Mouse (Mus musculus): ENCODE results near the gene Gm20538.

Gm20538 gene

DNA sequence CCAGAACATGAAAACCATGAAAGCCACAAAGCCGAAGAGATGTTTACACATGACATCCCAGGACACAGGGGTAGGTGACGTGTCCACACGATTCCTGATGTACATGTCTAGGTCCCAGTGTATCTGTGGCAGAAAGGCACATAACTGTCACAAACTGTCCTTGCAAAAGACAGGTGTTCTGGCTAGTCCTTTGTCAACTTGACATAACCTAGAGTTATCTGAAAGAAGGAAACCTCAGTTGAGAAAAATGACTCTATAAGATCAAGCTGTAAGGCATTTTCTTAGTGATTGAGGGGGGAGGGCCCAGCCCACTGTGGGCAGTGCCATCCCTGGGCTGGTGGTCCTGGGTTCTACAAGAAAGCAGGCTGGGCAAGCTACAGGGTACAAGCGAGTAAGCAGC is at the start of gene Gm20538:
Gene Gm20538 (minus strand): TSS at position 101 of the 400 bp plus-strand sequence.
- CTCF ChIA-PET = no interaction called here
- POLR2A ChIA-PET = interaction anchor here in 1 of 4 experiments (0.7 kb wide), 1 partner anchor 87 kb away, joined by 3 read pairs; no protein-coding TSS in a partner anchor

DNA sequence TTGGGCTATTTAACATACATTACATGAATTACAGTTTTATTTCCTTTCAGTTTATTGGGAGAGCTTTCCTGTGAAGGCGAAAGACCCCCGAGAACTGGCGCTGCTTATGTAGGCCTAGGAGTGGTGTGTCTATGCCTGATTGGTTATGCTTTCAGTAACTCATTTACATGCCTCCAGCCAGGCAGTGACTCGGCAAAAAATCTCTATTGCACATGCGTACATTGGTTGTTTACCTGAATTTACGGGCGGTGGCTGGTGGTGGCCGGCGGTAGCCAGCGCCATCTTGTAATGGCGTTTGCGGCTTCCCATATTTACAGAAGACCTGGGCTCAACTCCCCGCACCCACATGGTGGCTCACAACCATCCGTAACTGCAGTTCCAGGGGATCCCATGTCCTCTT is 41.5 kb upstream of the Gm20538 start:
- CTCF ChIA-PET = interaction anchor here in 1 of 4 experiments (0.6 kb wide), 1 partner anchor 8 kb away, joined by 3 read pairs; no protein-coding TSS in a partner anchor
- POLR2A ChIA-PET = no interaction called here

DNA sequence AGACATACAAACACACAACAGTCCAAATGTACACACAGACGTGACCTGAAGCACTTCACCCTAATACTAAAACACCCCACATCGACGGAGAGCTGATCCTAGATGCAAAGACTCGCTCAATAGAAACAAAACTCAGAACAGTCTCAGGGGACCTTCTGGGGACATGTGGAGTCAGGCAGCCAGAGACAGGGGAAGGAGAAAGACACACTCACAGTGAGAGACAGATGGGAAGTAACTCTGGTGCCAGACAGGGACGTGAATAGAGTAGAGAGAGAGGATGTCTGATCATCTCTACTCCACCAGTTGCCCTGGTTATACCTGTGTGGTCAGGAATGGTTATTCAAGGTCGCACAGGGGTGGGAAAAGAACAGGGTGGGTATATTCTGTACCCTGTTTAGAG is 39.0 kb upstream of the Gm20538 start:
- CTCF ChIA-PET = interaction anchor here in 1 of 4 experiments (0.6 kb wide), 1 partner anchor 253 kb away, joined by 3 read pairs; no protein-coding TSS in a partner anchor
- POLR2A ChIA-PET = no interaction called here

DNA sequence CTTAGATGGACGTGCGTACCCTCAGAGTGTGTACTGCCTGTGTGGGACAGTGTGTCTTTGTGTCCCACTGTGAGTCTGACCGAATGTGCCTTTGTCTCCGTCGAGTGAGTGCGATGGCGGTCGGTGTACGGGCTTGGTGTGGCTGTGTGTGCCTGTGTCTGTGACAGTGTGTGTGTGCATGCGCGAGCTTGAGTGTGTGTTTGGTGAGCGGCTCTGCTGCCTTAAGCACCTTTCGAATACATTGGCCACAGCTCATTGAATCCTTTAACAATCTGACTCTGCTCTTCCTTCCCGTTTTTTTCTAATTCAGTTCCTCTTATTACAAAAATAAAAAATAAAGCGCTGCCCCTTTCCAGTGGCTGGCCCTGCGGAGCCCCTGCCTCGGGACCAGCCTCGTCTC is 38.4 kb upstream of the Gm20538 start:
- CTCF ChIA-PET = interaction anchor here in 1 of 4 experiments (0.6 kb wide), 1 partner anchor 252 kb away, joined by 3 read pairs; no protein-coding TSS in a partner anchor
- POLR2A ChIA-PET = no interaction called here

DNA sequence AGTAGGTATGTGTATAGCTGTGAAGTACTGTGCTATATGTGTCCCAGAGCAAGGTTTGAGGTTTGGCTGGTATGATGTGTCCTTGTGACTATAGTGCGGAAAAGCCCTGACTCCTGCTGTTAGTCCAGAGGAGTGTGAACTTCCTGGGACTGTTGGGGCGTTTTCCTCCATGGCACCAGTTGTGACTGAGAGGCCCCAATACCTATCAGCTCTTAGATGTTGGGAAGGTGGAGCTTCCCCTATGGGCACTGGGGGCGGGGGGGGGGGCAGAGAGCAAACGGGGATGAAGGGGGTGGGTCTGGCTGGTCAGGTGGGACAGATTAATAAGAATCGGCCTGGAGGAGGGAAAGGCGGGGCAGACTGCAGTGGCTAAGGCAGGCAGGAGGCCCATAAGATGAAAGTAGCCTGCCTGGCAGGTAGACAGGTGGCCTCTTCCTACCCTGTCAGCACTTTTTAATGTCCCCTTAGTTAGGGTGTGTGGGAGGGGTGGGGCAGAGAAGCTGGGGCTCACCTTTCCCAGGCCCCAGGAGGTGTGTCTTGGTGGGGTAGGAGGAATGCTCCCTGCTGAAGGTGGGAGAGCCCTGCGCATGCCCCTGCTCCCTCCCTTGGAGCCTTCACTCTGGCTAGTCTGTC is 37.1 kb upstream of the Gm20538 start:
- POLR2A ChIA-PET = interaction anchor here in 1 of 4 experiments (0.5 to 0.7 kb wide), 3 partner anchors 127 to 1950 kb away, joined by 3 to 5 read pairs (median 4); no protein-coding TSS in a partner anchor
- CTCF ChIA-PET = interaction anchor here in 1 of 4 experiments (2.3 kb wide), 1 partner anchor 305 kb away, joined by 8 read pairs; no protein-coding TSS in a partner anchor

DNA sequence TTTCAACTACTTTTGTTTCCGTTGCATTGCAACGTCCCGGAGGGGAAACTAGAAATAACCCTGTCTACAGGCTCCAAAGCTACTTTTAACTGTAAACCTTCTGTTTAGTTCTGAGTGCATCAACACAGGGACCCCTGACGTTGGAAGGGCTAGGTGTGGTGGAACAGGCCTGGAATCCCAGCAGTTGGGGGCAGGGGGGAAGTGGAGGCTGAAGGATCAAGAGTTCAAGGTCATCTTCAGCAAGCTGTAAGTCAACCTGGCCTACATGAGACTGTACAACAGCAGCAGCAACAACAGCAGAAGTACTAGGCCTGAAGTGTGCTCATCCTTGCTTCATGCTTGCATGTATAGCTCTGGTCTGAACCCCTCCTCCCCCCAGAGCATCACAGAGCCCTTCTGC is 35.4 kb upstream of the Gm20538 start:
- CTCF ChIA-PET = interaction anchor here in 3 of 4 experiments (0.5 to 2.3 kb wide), 9 partner anchors 152 to 1983 kb away, joined by 3 to 8 read pairs (median 3); no protein-coding TSS in a partner anchor
- POLR2A ChIA-PET = interaction anchor here in 1 of 4 experiments (1.1 to 1.6 kb wide), 2 partner anchors 132 to 307 kb away, joined by 4 read pairs; no protein-coding TSS in a partner anchor

DNA sequence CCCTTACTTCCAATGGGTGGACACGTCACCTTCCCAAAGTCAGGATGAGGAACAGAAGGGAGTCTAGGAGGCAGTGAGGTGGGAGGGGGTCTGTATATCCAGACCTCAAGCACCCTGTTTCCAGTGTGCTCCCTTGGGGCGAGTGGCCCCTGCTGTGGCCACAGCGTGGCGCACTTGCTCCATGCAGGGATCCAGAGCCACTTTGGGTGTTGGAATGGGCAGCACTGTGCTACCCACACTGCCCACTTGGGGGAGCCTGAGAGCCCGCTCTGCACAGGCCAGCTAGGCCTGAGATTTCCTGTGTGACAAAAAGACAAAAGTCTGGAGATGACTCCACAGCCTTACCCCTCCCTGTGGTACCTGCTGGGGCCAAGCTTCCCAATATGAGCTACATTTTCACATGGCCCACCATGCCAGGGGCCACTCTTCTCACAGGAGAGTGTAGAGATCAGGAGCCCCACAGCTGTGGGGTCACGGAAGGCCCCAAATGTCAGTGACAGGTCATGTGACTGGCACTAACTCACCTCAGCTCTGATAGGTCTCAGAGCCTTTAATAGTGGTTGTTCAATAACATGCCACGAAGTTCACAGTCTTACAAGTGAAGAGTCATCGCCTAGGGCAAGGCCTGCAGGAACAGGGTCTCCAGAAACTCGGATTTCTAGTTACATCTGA is 30.1 kb upstream of the Gm20538 start:
- CTCF ChIA-PET = interaction anchor here (0.6 to 9.4 kb wide), 57 partner anchors 10 to 578 kb away, joined by 3 to 73 read pairs (median 4); partner anchors contain the start of genes Hif1an (in 3 of the 4) and Pax2 (in 2 of the 4)
- POLR2A ChIA-PET = interaction anchor here in 2 of 4 experiments (0.8 to 1.7 kb wide), 5 partner anchors 20 to 449 kb away, joined by 3 to 5 read pairs (median 3); partner anchors contain the start of gene Hif1an (in 2 of the 2)

DNA sequence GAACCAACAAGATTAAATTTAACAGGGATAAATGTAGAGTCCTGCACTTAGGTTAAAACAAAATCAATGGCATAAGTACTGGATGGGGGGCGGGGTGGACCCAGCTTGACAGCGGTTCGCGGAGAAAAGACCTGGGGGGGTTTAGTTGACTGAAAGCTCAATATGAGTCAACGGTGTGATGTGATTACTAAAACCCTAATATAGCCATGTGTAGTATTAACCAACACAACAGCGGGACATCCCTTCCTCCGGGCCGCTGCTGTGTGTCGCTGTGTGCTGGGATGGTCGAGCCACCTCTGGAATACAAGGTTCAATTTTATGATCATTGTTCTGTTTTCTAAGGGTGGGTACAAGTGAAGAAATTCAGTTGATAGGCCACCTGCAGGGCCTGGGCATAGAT is 29.5 kb upstream of the Gm20538 start:
- ChIA-PET POLR2A (interaction anchor here (0.7 to 1.7 kb wide), 9 partner anchors 9 to 268 kb away, joined by 3 to 12 read pairs (median 4); partner anchors contain the start of gene Hif1an (in 3 of the 4)), CTCF (interaction anchor here (0.6 to 9.4 kb wide), 42 partner anchors 14 to 828 kb away, joined by 3 to 73 read pairs (median 5); partner anchors contain the start of genes Hif1an (in 3 of the 4) and Pax2 (in 1 of the 4))

DNA sequence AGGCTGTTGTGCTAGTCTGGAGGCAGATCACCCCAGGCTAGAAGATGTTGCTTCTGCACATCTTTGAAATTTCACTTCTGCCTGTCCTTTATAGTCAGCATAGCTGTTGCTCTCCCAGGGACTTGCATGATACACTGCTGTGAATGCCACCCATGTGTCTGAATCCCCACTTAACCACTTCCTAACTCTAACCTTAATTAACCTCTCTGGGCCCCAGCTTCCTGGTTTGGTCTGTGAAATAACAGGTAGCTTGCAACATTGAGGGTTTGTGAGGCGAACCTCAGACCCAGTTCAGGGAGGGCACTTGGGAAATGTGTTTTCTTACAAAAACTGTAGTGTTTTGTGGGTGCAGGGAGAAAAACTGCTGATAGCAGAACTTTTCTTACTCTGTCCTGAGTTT is 25.4 kb upstream of the Gm20538 start:
- ChIA-PET POLR2A (interaction anchor here in 1 of 4 experiments (1.6 to 3.2 kb wide), 2 partner anchors 15 to 450 kb away, joined by 4 to 19 read pairs; partner anchors contain the start of gene Hif1an), CTCF (interaction anchor here in 3 of 4 experiments (0.6 to 9.4 kb wide), 4 partner anchors 91 to 822 kb away, joined by 4 to 73 read pairs (median 6); partner anchors contain the start of gene Pax2 (in 1 of the 3))

DNA sequence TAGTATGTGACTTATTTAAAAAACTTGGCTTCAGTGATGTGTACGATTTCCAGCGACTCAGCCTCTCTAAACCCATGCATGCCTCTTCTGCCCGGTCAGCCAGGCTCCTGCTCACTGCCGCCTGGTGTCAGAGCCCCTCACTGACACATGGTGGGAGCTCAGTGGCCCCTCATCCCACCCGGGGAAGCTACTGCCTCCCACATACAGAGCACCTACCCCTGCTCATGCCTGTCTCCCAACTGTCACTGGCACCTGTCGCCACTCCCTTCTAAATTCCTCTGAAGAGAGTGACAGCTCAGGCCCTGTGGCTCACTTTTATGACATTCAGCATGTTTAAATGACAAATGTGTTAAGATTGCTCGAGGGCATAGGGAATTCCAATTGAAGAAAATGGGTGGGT is 23.6 kb upstream of the Gm20538 start:
- ChIA-PET POLR2A (interaction anchor here in 3 of 4 experiments (0.5 to 3.2 kb wide), 10 partner anchors 10 to 1752 kb away, joined by 3 to 19 read pairs (median 3); partner anchors contain the start of genes Hif1an (in 2 of the 3), Fbxl15 (in 1 of the 3) and Ndufb8 (in 1 of the 3)), CTCF (interaction anchor here (0.8 to 1.4 kb wide), 5 partner anchors 11 to 32 kb away, joined by 3 to 4 read pairs (median 3); partner anchors contain the start of genes Hif1an (in 2 of the 4) and Ndufb8 (in 1 of the 4))

DNA sequence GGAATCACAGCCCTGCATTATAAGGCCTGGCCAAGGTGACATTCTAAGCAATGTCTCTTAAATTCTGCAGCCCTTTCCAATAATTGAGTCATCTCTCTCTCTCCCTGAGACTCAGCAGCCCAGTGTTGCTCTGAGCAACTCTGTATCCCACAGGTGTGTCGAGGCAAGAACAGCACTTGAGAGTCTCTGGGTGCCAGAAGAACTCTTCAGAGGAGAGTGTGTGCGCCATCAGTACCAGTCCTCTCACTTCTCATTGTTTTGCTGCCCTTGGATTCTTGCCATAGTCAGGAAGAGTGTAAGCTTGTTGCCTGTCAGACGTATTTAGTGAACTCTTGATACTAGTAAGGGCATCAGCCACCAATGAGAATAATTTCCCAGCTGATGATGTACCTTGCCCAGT is 15.1 kb upstream of the Gm20538 start:
- CTCF ChIA-PET = interaction anchor here in 2 of 4 experiments (0.7 to 1.7 kb wide), 3 partner anchors 14 to 23 kb away, joined by 3 to 5 read pairs (median 4); no protein-coding TSS in a partner anchor
- POLR2A ChIA-PET = interaction anchor here in 2 of 4 experiments (0.6 to 1.4 kb wide), 6 partner anchors 10 to 490 kb away, joined by 3 to 4 read pairs (median 3); no protein-coding TSS in a partner anchor

DNA sequence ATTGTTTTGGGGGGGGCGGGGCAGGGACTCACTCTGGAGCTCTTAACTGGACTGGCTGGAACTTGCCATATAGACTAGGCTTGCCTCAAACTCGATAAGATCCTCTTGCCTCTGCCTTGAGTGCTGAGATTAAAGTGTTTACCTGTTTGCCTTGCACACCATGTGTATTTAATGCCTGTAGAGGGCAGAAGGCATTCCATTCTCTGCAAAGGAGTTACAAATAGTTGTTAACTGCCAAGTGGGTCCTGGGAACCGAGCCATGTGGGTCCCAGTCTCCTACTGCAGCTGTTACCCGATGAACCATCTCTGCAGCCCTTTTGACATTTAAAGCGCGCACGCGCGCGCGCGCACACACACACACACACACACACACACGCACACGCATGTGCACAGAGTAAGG is 11.4 kb upstream of the Gm20538 start:
- ChIA-PET CTCF (interaction anchor here in 2 of 4 experiments (0.6 to 2.1 kb wide), 4 partner anchors 9 to 997 kb away, joined by 3 to 10 read pairs (median 4); partner anchors contain the start of gene Ndufb8 (in 1 of the 2)), POLR2A (interaction anchor here in 2 of 4 experiments (0.6 to 3.2 kb wide), 10 partner anchors 9 to 747 kb away, joined by 3 to 25 read pairs (median 3); no protein-coding TSS in a partner anchor)

DNA sequence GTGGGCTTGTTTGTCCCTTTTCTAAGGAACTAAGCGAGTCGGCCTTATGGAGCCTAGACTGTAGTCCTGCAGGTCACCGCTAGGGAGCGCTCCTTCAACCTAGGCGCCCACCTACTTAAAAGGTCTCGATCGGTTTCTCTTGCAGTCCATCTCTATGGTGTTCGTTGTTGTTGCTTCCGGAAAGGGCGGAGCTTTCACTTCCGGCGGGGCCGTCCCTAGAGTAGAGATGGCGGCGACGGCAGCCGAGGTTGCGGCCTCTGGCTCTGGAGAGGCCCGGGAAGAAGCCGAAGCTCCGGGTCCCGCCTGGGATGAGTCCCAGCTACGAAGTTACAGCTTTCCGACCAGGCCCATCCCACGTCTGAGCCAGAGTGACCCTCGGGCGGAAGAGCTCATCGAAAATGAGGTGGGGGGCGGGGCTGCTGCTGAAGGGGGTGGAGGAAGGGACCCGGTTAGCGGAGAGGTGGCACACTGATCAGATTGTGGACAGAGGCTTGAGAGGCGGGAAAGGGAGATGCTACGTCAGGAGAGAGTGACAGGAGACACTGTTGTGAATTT is 10.1 kb upstream of the Gm20538 start, which contains the start of gene Hif1an:
Gene Hif1an (plus strand): TSS at position 199 of the 555 bp plus-strand sequence.
- CTCF ChIA-PET = interaction anchor here (0.5 to 2.1 kb wide), 46 partner anchors 8 to 1941 kb away, joined by 3 to 13 read pairs (median 3); partner anchors contain the start of genes Sec31b (in 3 of the 4), Kazald1 (in 1 of the 4), Ndufb8 (in 1 of the 4) and Slf2 (in 1 of the 4)
- POLR2A ChIA-PET = interaction anchor here (0.5 to 3.2 kb wide), 52 partner anchors 8 to 888 kb away, joined by 3 to 25 read pairs (median 4); partner anchors contain the start of genes Sec31b (in 3 of the 4), Scd1 (in 2 of the 4), Bloc1s2 (in 1 of the 4) and Kazald1 (in 1 of the 4)

DNA sequence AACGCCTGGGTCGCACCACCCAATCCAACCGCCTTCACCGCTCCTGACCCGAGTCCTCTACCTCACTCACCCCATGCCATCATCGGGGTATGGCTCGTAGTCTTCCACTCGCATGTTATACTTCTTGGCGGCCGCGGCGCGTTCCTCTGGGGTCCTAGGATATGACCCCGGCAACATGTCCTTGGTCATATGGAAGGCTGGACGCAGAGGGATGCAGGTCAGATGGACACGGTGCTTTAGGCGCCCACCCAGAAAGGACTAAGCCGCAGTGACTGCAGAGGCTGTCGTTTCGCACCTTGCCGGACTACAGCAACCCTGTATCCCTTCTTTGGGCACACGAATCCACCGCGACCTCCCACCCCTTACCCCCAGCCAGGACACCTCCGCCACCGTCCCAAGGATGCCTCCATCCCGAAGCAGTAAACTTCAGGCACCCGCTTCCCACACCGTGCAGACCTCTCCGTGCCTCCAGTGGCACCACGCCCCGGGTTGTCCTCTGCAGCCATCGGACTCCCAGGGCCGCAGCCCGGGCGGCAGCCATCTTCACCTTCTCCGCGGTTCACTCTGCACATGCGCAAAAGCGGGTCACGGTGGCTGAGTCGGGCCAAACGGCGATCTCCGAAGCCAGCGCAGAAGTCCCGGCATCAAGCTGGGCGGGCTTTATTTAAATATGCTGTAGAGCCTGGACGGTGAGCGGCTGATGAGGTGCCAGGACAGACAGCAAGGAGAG is 2.4 kb upstream of the Gm20538 start, which contains the start of gene Ndufb8:
Gene Ndufb8 (minus strand): TSS at position 580 of the 730 bp plus-strand sequence.
- CTCF ChIA-PET = interaction anchor here (0.5 to 1.8 kb wide), 12 partner anchors 8 to 1441 kb away, joined by 3 to 12 read pairs (median 4); partner anchors contain the start of genes Hif1an (in 1 of the 4) and Sec31b (in 1 of the 4)
- POLR2A ChIA-PET = interaction anchor here (0.5 to 1.4 kb wide), 22 partner anchors 7 to 615 kb away, joined by 3 to 9 read pairs (median 4); partner anchors contain the start of genes Hif1an (in 2 of the 4), Sec31b (in 2 of the 4), Kazald1 (in 1 of the 4) and Sfxn3 (in 1 of the 4)

DNA sequence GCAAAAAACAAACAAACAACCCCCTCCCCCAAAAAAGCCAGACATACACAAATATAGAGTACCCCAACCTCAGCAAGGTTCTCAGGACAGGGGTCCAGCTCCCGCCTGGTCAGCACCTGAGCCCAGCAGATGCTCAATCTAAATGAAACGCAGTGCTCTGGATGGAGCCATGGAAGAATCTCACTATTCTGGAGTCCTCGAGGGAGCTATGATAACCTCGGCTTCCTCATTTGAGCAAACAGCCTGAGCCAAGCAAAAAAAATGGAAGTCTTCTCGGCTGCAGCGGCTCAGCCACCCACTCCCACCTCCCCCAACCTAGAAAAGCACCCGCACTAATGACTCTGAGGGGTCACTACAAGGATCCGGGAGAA is 1.8 kb upstream of the Gm20538 start:
- ChIA-PET CTCF (interaction anchor here in 2 of 4 experiments (1.5 to 1.8 kb wide), 2 partner anchors 9 to 10 kb away, joined by 4 to 12 read pairs; partner anchors contain the start of gene Hif1an (in 1 of the 2)), POLR2A (interaction anchor here (0.5 to 1.4 kb wide), 7 partner anchors 8 to 493 kb away, joined by 3 to 6 read pairs (median 3); partner anchors contain the start of genes Hif1an (in 2 of the 4), Sec31b (in 1 of the 4) and Sfxn3 (in 1 of the 4))

DNA sequence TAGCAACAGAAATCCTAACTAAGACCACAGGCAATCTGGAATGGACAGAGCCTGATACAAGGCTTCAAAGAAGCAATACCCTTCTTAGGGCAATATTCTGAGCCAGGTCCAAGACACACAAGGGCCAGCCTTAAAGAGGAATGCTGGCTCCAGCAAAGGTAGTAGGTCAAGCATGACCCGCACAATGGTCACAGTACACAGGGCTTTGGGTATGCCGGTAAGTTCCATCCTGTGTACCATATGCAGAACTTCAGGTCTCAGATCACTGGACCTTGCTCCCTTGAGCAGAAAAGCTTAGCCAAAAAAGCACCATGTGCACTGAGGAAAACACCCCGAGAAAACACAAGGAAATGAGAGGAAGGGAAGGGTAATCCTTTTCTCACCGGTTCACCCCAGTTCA is 655 bp upstream of the Gm20538 start:
- ChIA-PET CTCF (no interaction called here), POLR2A (interaction anchor here in 2 of 4 experiments (0.6 to 0.7 kb wide), 2 partner anchors 71 to 88 kb away, joined by 3 to 4 read pairs; no protein-coding TSS in a partner anchor)

Data from embryonic stem cell, embryonic (primary cell).